24 mouse cellular contexts compared by ENCODE assay signal in the genomic region with DNA sequence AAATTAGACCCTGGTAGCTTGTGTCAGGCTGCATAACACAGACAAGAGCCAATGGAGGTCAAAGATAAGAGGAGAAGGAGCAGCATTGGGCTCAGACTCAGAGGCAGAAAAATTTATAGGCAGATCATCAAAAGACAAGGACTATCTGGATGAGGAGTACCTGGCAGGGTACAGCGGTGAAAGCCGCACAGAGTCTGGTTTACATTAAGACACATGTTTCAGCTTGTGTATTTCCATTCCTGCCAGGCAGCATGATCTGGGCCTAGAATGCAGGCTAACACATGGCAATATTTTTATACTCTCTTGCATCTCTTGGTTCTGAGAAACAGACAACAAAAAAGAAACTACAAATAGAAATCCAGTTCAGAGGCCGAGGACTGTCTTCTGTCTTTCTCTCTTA.
DNase-seq lines count a peak whose midpoint lies in the region; ATAC-seq and TF ChIP-seq lines count a peak whose summit lies in the region.
"Had no signal": no experiment of that assay in that cellular context is flagged by ENCODE, and none has a peak within 500 bp of the region (broad histone marks: within the 10 kb centered on the region; RNA-seq: fewer than 3 reads in every experiment).

No protein-coding gene starts in this region.

- DNase-seq in MEL (ENCODE audit: low read depth, low spot score), result no peak
- DNase-seq in embryonic facial prominence, embryonic 10.5 days (ENCODE audit: low spot score), result peak; percentile 10
- peak; percentile 68 for DNase-seq in embryonic facial prominence, embryonic 14.5 days (ENCODE audit: low spot score)
- DNase-seq in T-cell, adult 2 months (ENCODE audit: low spot score), result no peak
- no peak for DNase-seq in midbrain, postnatal 0 days (ENCODE audit: low spot score)
- no peak for DNase-seq in lung, postnatal 4 days
- DNase-seq in gastrocnemius, adult 18-20 months (ENCODE audit: low spot score), result no peak
- DNase-seq: adrenal gland, adult 8-10 months; adrenal gland, postnatal 36 days; cerebellum, adult 2 months; cerebellum, postnatal 25 days; forebrain, postnatal 0 days; gastrocnemius, postnatal 10 days; heart, adult 18-20 months; heart, postnatal 10 days; heart, postnatal 4 days had no signal

- ATAC-seq in embryonic facial prominence, embryonic 14.5 days (ENCODE audit: low read depth), result no peak
- peak; percentile 64 for ATAC-seq in limb, embryonic 13.5 days (ENCODE audit: low FRiP score, low read depth)
- ATAC-seq in midbrain, postnatal 0 days (ENCODE audit: low FRiP score), result no peak
- ATAC-seq: forebrain, embryonic 13.5 days; forebrain, postnatal 0 days; hindbrain, embryonic 16.5 days; inflammation-experienced regulatory T-cells, adult 6 months; intestine, postnatal 0 days; Patski had no signal

- no peak overlapping the region for H3K27ac ChIP-seq in MEL (ENCODE audit: control insufficient read depth, low read depth, low read length)
- 0 out of 2 replicates have a peak overlapping the region, but pooled peaks have one; percentile 19 for H3K27ac ChIP-seq in embryonic facial prominence, embryonic 10.5 days (replicated peaks)
- no peak overlapping the region for H3K27ac ChIP-seq in embryonic facial prominence, embryonic 14.5 days (replicated peaks; ENCODE audit: low read depth, low read length)
- H3K27ac ChIP-seq in limb, embryonic 13.5 days, result no peak overlapping the region
- no peak overlapping the region for H3K27ac ChIP-seq in midbrain, postnatal 0 days (ENCODE audit: low read depth, low read length)
- H3K27ac ChIP-seq: forebrain, embryonic 13.5 days; heart, embryonic 10.5 days; hindbrain, embryonic 12.5 days had no signal

- no peak for TF ChIP-seq POLR2A in MEL (IDR thresholded peaks at IDR 0.05; ENCODE audit: control insufficient read depth in 1 of 2, insufficient read depth in 1 of 2, low read depth in 1 of 2, low read length in 2 of 2, poor library complexity in 1 of 2)

- H3K4me3 ChIP-seq in MEL (ENCODE audit: control insufficient read depth in 1 of 2, insufficient read depth in 1 of 2, low read depth in 2 of 2, low read length in 2 of 2), result no peak overlapping the region
- H3K4me3 ChIP-seq in embryonic facial prominence, embryonic 10.5 days, result no peak overlapping the region
- H3K4me3 ChIP-seq in embryonic facial prominence, embryonic 14.5 days (ENCODE audit: low read depth, low read length), result no peak overlapping the region
- H3K4me3 ChIP-seq in limb, embryonic 13.5 days, result no peak overlapping the region
- no peak overlapping the region for H3K4me3 ChIP-seq in midbrain, postnatal 0 days (ENCODE audit: low read depth, low read length)
- H3K4me3 ChIP-seq: forebrain, embryonic 13.5 days; heart, embryonic 10.5 days; hindbrain, embryonic 12.5 days had no signal

- no peak overlapping the region for H3K9ac ChIP-seq in MEL (ENCODE audit: control insufficient read depth, low read depth, low read length, poor library complexity, severe bottlenecking)
- no peak overlapping the region for H3K9ac ChIP-seq in embryonic facial prominence, embryonic 14.5 days (ENCODE audit: low read depth, low read length)
- H3K9ac ChIP-seq in limb, embryonic 13.5 days, result no peak overlapping the region
- H3K9ac ChIP-seq in midbrain, postnatal 0 days (replicated peaks; ENCODE audit: low read length, poor library complexity, severe bottlenecking), result no peak overlapping the region
- H3K9ac ChIP-seq: forebrain, embryonic 13.5 days; forebrain, postnatal 0 days; hindbrain, embryonic 12.5 days had no signal

- no peaks in the 10 kb centered on the region for H3K36me3 ChIP-seq in MEL (ENCODE audit: control insufficient read depth in 1 of 2, insufficient read depth in 2 of 2, low read length in 2 of 2)
- H3K36me3 ChIP-seq in embryonic facial prominence, embryonic 10.5 days (replicated peaks), result no peaks in the 10 kb centered on the region
- H3K36me3 ChIP-seq in embryonic facial prominence, embryonic 14.5 days (ENCODE audit: control insufficient read depth, insufficient read depth, low read length), result no peaks in the 10 kb centered on the region
- H3K36me3 ChIP-seq in limb, embryonic 13.5 days, result no peaks in the 10 kb centered on the region
- no peaks in the 10 kb centered on the region for H3K36me3 ChIP-seq in midbrain, postnatal 0 days (ENCODE audit: insufficient read depth, low read length)
- H3K36me3 ChIP-seq: heart, embryonic 10.5 days; hindbrain, embryonic 12.5 days had no signal

- H3K27me3 ChIP-seq in MEL (ENCODE audit: control insufficient read depth in 1 of 2, insufficient read depth in 2 of 2, low read length in 2 of 2), result no peaks in the 10 kb centered on the region
- no peaks in the 10 kb centered on the region for H3K27me3 ChIP-seq in embryonic facial prominence, embryonic 10.5 days (replicated peaks; ENCODE audit: low read depth, poor library complexity, severe bottlenecking)
- no peaks in the 10 kb centered on the region for H3K27me3 ChIP-seq in embryonic facial prominence, embryonic 14.5 days (replicated peaks; ENCODE audit: control insufficient read depth, insufficient read depth, low read length)
- no peaks in the 10 kb centered on the region for H3K27me3 ChIP-seq in limb, embryonic 13.5 days
- H3K27me3 ChIP-seq in midbrain, postnatal 0 days (ENCODE audit: insufficient read depth, low read length), result no peaks in the 10 kb centered on the region
- H3K27me3 ChIP-seq: forebrain, embryonic 13.5 days; hindbrain, embryonic 12.5 days; Patski had no signal

- no peak for TF ChIP-seq RAD21 in MEL (IDR thresholded peaks at IDR 0.05; ENCODE audit: low read depth, low read length)

- no peaks in the 10 kb centered on the region for H3K79me2 ChIP-seq in MEL (ENCODE audit: control insufficient read depth, insufficient read depth, low read length, poor library complexity)

- WGBS in embryonic facial prominence, embryonic 10.5 days, result 73% methylated on average over 3 of the region's 3 CpGs
- WGBS in embryonic facial prominence, embryonic 14.5 days, result 45% methylated on average over 3 of the region's 3 CpGs
- 40% methylated on average over 3 of the region's 3 CpGs for WGBS in limb, embryonic 13.5 days
- 88% methylated on average over 3 of the region's 3 CpGs for WGBS in midbrain, postnatal 0 days

- no peak overlapping the region for H3K4me2 ChIP-seq in embryonic facial prominence, embryonic 14.5 days (ENCODE audit: low read depth, low read length)
- no peak overlapping the region for H3K4me2 ChIP-seq in limb, embryonic 13.5 days (replicated peaks)
- H3K4me2 ChIP-seq in midbrain, postnatal 0 days (ENCODE audit: low read depth, low read length, poor library complexity, severe bottlenecking), result no peak overlapping the region
- H3K4me2 ChIP-seq: forebrain, embryonic 13.5 days; hindbrain, embryonic 12.5 days had no signal

- TF ChIP-seq EP300 in MEL (IDR thresholded peaks at IDR 0.05; ENCODE audit: low read depth in 1 of 2, low read length in 2 of 2), result no peak

- no peaks in the 10 kb centered on the region for H3K9me3 ChIP-seq in MEL (replicated peaks; ENCODE audit: insufficient read depth, low read length)
- no peaks in the 10 kb centered on the region for H3K9me3 ChIP-seq in embryonic facial prominence, embryonic 10.5 days
- H3K9me3 ChIP-seq in embryonic facial prominence, embryonic 14.5 days (ENCODE audit: control insufficient read depth, low read length), result no peaks in the 10 kb centered on the region
- no peaks in the 10 kb centered on the region for H3K9me3 ChIP-seq in limb, embryonic 13.5 days
- H3K9me3 ChIP-seq in midbrain, postnatal 0 days (ENCODE audit: low read length), result no peaks in the 10 kb centered on the region
- H3K9me3 ChIP-seq: forebrain, embryonic 13.5 days; heart, embryonic 10.5 days; hindbrain, embryonic 12.5 days had no signal

- 0 out of 4 replicates have a peak, but pooled peaks cover 0 to 2% of the 10 kb centered on the region in 2 experiments for H3K4me1 ChIP-seq in MEL (ENCODE audit: control insufficient read depth in 1 of 2, insufficient read depth in 2 of 2, low read length in 2 of 2)
- peaks cover 12% of the 10 kb centered on the region for H3K4me1 ChIP-seq in embryonic facial prominence, embryonic 10.5 days
- H3K4me1 ChIP-seq in embryonic facial prominence, embryonic 14.5 days (ENCODE audit: control insufficient read depth, insufficient read depth, low read length), result no peaks in the 10 kb centered on the region
- 0 out of 2 replicates have a peak, but pooled peaks cover 7% of the 10 kb centered on the region for H3K4me1 ChIP-seq in limb, embryonic 13.5 days
- no peaks in the 10 kb centered on the region for H3K4me1 ChIP-seq in midbrain, postnatal 0 days (ENCODE audit: insufficient read depth, low read length)
- H3K4me1 ChIP-seq: forebrain, embryonic 13.5 days; heart, embryonic 10.5 days; hindbrain, embryonic 12.5 days had no signal

- TF ChIP-seq CTCF in MEL (IDR thresholded peaks at IDR 0.05 in 2 of 3, conservative IDR thresholded peaks at IDR 0.05 in 1 of 3; ENCODE audit: control insufficient read depth in 1 of 3, insufficient read depth in 1 of 3, low read depth in 2 of 3, low read length in 3 of 3, poor library complexity in 1 of 3, severe bottlenecking in 1 of 3), result no peak
- no peak for TF ChIP-seq CTCF in midbrain, postnatal 0 days (IDR thresholded peaks at IDR 0.05)

TF ChIP-seq in MEL, 35 proteins besides CTCF, POLR2A, EP300 and RAD21:
- TF ChIP-seq USF1 (IDR thresholded peaks at IDR 0.05; ENCODE audit: low read depth, low read length) (no peak), GATA1 (IDR thresholded peaks at IDR 0.05; ENCODE audit: low read depth, low read length) (0 out of 2 replicates have a peak, but pooled peaks have one; percentile 10), ZNF384 (IDR thresholded peaks at IDR 0.05; ENCODE audit: low read depth, low read length) (no peak), E2F4 (IDR thresholded peaks at IDR 0.05; ENCODE audit: borderline replicate concordance, low read depth, low read length) (no peak), TAL1 (IDR thresholded peaks at IDR 0.05; ENCODE audit: low read length) (no peak), BHLHE40 (IDR thresholded peaks at IDR 0.05; ENCODE audit: borderline replicate concordance, low read depth, low read length) (no peak), ZKSCAN1 (IDR thresholded peaks at IDR 0.05; ENCODE audit: low read depth, low read length) (no peak), HCFC1 (IDR thresholded peaks at IDR 0.05; ENCODE audit: low read depth, low read length) (no peak)
TF ChIP-seq in MEL: peak in this region for 1.

Comparison
In these comparisons a context has a peak if more than half of its experiments do, and no peak if none do; other contexts are left out.
1. DNase-seq: peak in embryonic facial prominence, embryonic 10.5 days (single experiment) and embryonic facial prominence, embryonic 14.5 days (single experiment); none in MEL (single experiment), T-cell, adult 2 months (single experiment), midbrain, postnatal 0 days (single experiment), lung, postnatal 4 days (0 of 2) and gastrocnemius, adult 18-20 months (single experiment).